Mouse (Mus musculus): ENCODE measurements around the gene Mtr. TPM values are rescaled to one million over a fixed set of nuclear protein-coding genes. Genes with fewer than 3 reads are reported as not detected.
"Not testable (repeated sequence)": the region's sequence is repeated elsewhere in the genome, so short reads cannot be mapped to it uniquely, and the experiment has no call there.

Mtr gene
- polyA plus RNA-seq, 1 experiment = 8.4 TPM

- H3K4me1 ChIP-seq (ENCODE audit: control insufficient read depth, insufficient read depth, low read length) = no peaks in the 10 kb centered on the region
- no peaks in the 10 kb centered on the region for H3K27me3 ChIP-seq (ENCODE audit: control insufficient read depth, insufficient read depth, low read length)
- H3K4me3 ChIP-seq (replicated peaks; ENCODE audit: insufficient read depth, low read depth, low read length) = no peak overlapping the region
- 77% methylated on average over 11 of the region's 11 CpGs for WGBS
- DNase-seq = no peak
- TF ChIP-seq POLR2A (IDR thresholded peaks at IDR 0.05; ENCODE audit: borderline replicate concordance, insufficient read depth, low read length) (no peak), CTCF (IDR thresholded peaks at IDR 0.05; ENCODE audit: borderline replicate concordance, insufficient read depth, low read depth, low read length) (no peak)
- no peak overlapping the region for H3K27ac ChIP-seq (ENCODE audit: insufficient read depth, low read length)
Observed at GRCm38 (mm10) chr13:12153922-12154321, 104.0 kb downstream of the Mtr start.

- DNase-seq = no peak
- Histone ChIP-seq H3K27ac (ENCODE audit: insufficient read depth, low read length) (no peak overlapping the region), H3K27me3 (ENCODE audit: control insufficient read depth, insufficient read depth, low read length) (no peaks in the 10 kb centered on the region), H3K4me3 (replicated peaks; ENCODE audit: insufficient read depth, low read depth, low read length) (no peak overlapping the region), H3K4me1 (ENCODE audit: control insufficient read depth, insufficient read depth, low read length) (no peaks in the 10 kb centered on the region)
- TF ChIP-seq CTCF (IDR thresholded peaks at IDR 0.05; ENCODE audit: borderline replicate concordance, insufficient read depth, low read depth, low read length) (no peak), POLR2A (IDR thresholded peaks at IDR 0.05; ENCODE audit: borderline replicate concordance, insufficient read depth, low read length) (no peak)
- 91% methylated on average over 6 of the region's 6 CpGs for WGBS
Observed at GRCm38 (mm10) chr13:12146918-12147507, 110.9 kb downstream of the Mtr start.

GRCm38 (mm10) chr13:12146402-12146801 lies 111.5 kb downstream of the Mtr start:
- TF ChIP-seq POLR2A (IDR thresholded peaks at IDR 0.05; ENCODE audit: borderline replicate concordance, insufficient read depth, low read length) (no peak), CTCF (IDR thresholded peaks at IDR 0.05; ENCODE audit: borderline replicate concordance, insufficient read depth, low read depth, low read length) (no peak)
- WGBS = 83% methylated on average over 2 of the region's 2 CpGs
- DNase-seq = no peak
- Histone ChIP-seq H3K27ac (ENCODE audit: insufficient read depth, low read length) (no peak overlapping the region), H3K27me3 (ENCODE audit: control insufficient read depth, insufficient read depth, low read length) (no peaks in the 10 kb centered on the region), H3K4me3 (replicated peaks; ENCODE audit: insufficient read depth, low read depth, low read length) (no peak overlapping the region), H3K4me1 (ENCODE audit: control insufficient read depth, insufficient read depth, low read length) (no peaks in the 10 kb centered on the region)

GRCm38 (mm10) chr13:12143347-12143746 lies 114.6 kb downstream of the Mtr start:
- no peaks in the 10 kb centered on the region for H3K27me3 ChIP-seq (ENCODE audit: control insufficient read depth, insufficient read depth, low read length)
- no peaks in the 10 kb centered on the region for H3K4me1 ChIP-seq (ENCODE audit: control insufficient read depth, insufficient read depth, low read length)
- no peak overlapping the region for H3K4me3 ChIP-seq (replicated peaks; ENCODE audit: insufficient read depth, low read depth, low read length)
- no peak for DNase-seq
- TF ChIP-seq POLR2A (IDR thresholded peaks at IDR 0.05; ENCODE audit: borderline replicate concordance, insufficient read depth, low read length) = no peak
- TF ChIP-seq CTCF (IDR thresholded peaks at IDR 0.05; ENCODE audit: borderline replicate concordance, insufficient read depth, low read depth, low read length) = no peak
- H3K27ac ChIP-seq (ENCODE audit: insufficient read depth, low read length) = no peak overlapping the region
- 88% methylated on average over 5 of the region's 5 CpGs for WGBS

- WGBS = 88% methylated on average over 10 of the region's 10 CpGs
- not testable (repeated sequence) for H3K27me3 ChIP-seq (ENCODE audit: control insufficient read depth, insufficient read depth, low read length); DNase-seq; H3K4me3 ChIP-seq (replicated peaks; ENCODE audit: insufficient read depth, low read depth, low read length); H3K4me1 ChIP-seq (ENCODE audit: control insufficient read depth, insufficient read depth, low read length); H3K27ac ChIP-seq (ENCODE audit: insufficient read depth, low read length)
Observed at GRCm38 (mm10) chr13:12136461-12136860, 121.5 kb downstream of the Mtr start.

GRCm38 (mm10) chr13:12133549-12133948 lies 124.4 kb downstream of the Mtr start:
- 90% methylated on average over 7 of the region's 7 CpGs for WGBS
- Histone ChIP-seq H3K27ac (ENCODE audit: insufficient read depth, low read length) (no peak overlapping the region), H3K4me1 (ENCODE audit: control insufficient read depth, insufficient read depth, low read length) (no peaks in the 10 kb centered on the region), H3K4me3 (replicated peaks; ENCODE audit: insufficient read depth, low read depth, low read length) (no peak overlapping the region), H3K27me3 (ENCODE audit: control insufficient read depth, insufficient read depth, low read length) (no peaks in the 10 kb centered on the region)
- DNase-seq = no peak
- TF ChIP-seq CTCF (IDR thresholded peaks at IDR 0.05; ENCODE audit: borderline replicate concordance, insufficient read depth, low read depth, low read length) (no peak), POLR2A (IDR thresholded peaks at IDR 0.05; ENCODE audit: borderline replicate concordance, insufficient read depth, low read length) (no peak)

Other genes starting within 250 kb of the Mtr start
- 59.8 and 65.4 TPM in 2 replicates for gene Ryr2, start 151.2 kb downstream of the Mtr start, polyA plus RNA-seq (2012; rRNA removed)
- 1.8 and 3.9 TPM in 2 replicates for gene Actn2, start 82.6 kb upstream of the Mtr start, polyA plus RNA-seq (2012; rRNA removed)
- 19.2 and 19.8 TPM in 2 replicates for gene Heatr1, start 136.9 kb upstream of the Mtr start, polyA plus RNA-seq (2012; rRNA removed)
- 60.3 and 60.5 TPM in 2 replicates for gene Lgals8, start 206.8 kb upstream of the Mtr start, polyA plus RNA-seq (2012; rRNA removed)